8 mouse cellular contexts compared by ENCODE assay signal in the genomic region with DNA sequence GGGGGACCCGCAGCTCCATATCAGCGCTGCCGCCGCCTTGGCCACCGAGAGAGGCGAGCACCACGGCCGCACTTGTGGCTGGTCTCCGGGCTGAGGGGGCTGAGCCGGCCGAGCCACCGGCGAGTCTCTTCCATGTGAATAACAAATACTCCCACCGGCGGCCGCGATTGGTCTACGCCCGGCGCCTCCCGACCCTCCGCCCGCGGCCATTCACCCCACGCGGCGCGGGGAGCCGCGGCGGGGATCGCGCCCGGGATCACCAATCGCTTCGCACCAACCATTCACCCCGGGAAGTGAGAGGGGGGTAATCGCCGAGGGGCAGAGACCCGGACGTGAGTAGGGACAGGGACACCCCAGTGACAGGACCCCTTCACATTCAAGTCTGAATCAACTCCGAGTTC. TPM values are rescaled to one million over a fixed set of nuclear protein-coding genes. Genes with fewer than 3 reads are reported as not detected.
DNase-seq lines count a peak whose midpoint lies in the region; ATAC-seq lines count a peak whose summit lies in the region.

A gene (minus strand): TSS at position 178 of the 401 bp plus-strand sequence.

- DNase-seq in lung, postnatal 36 days: no peak
- peak; percentile 51 to 67 for DNase-seq in frontal cortex, postnatal 36 days (ENCODE audit: low spot score in 2 of 2)
- peak; percentile 8 for DNase-seq in kidney, postnatal 14 days
- DNase-seq in c-Kit-positive CD71-positive TER-119-positive erythroid progenitor cells, embryonic 14.5 days (ENCODE audit: low spot score): no peak

- peaks cover 46% of the 10 kb centered on the region for H3K27me3 ChIP-seq in lung, embryonic 16.5 days (ENCODE audit: control insufficient read depth, insufficient read depth, low read depth, low read length)
- peaks cover 35% of the 10 kb centered on the region for H3K27me3 ChIP-seq in stomach, embryonic 15.5 days (replicated peaks)

- H3K4me2 ChIP-seq in lung, embryonic 16.5 days (ENCODE audit: low read depth, low read length): peak within 1 kb of the TSS; percentile 90
- peak within 1 kb of the TSS; percentile 98 for H3K4me2 ChIP-seq in stomach, embryonic 15.5 days

- ATAC-seq in lung, embryonic 16.5 days (ENCODE audit: low read depth): no peak; the same call in 1 of the 2 replicates
- 0 out of 2 replicates have a peak, but pooled peaks have one; percentile 2 for ATAC-seq in megakaryocyte, adult 5-6 weeks (ENCODE audit: poor library complexity, severe bottlenecking)
- ATAC-seq in stomach, embryonic 15.5 days (ENCODE audit: insufficient read depth, low FRiP score, low read depth): no peak

- H3K4me1 ChIP-seq in lung, embryonic 16.5 days (replicated peaks; ENCODE audit: control insufficient read depth, insufficient read depth, low read length): peaks cover 9% of the 10 kb centered on the region
- H3K4me1 ChIP-seq in brown adipose tissue, adult 24 weeks (ENCODE audit: control insufficient read depth, insufficient read depth, insufficient read length, low read length): no peaks in the 10 kb centered on the region
- peaks cover 16% of the 10 kb centered on the region for H3K4me1 ChIP-seq in stomach, embryonic 15.5 days

- under 1% methylated on average over 40 of the region's 42 CpGs for WGBS in lung, embryonic 16.5 days
- WGBS in stomach, embryonic 15.5 days: under 1% methylated on average over 42 of the region's 42 CpGs

- peak within 1 kb of the TSS; percentile 46; the same call in 1 of the 2 replicates for H3K9ac ChIP-seq in lung, embryonic 16.5 days (ENCODE audit: low read length)
- 0 out of 2 replicates have a peak within 1 kb of the TSS, but pooled peaks have one; percentile 2 for H3K9ac ChIP-seq in stomach, embryonic 15.5 days

- no peak within 1 kb of the TSS for H3K27ac ChIP-seq in lung, embryonic 16.5 days (ENCODE audit: low read length)
- no peak within 1 kb of the TSS for H3K27ac ChIP-seq in brown adipose tissue, adult 24 weeks (replicated peaks; ENCODE audit: low read depth, low read length)
- no peak within 1 kb of the TSS for H3K27ac ChIP-seq in stomach, embryonic 15.5 days

- no peaks in the 10 kb centered on the region for H3K9me3 ChIP-seq in lung, embryonic 16.5 days (ENCODE audit: control insufficient read depth, low read length)
- no peaks in the 10 kb centered on the region for H3K9me3 ChIP-seq in stomach, embryonic 15.5 days

- peak within 1 kb of the TSS; percentile 49 for H3K4me3 ChIP-seq in lung, embryonic 16.5 days (ENCODE audit: low read length)
- peak within 1 kb of the TSS; percentile 49 for H3K4me3 ChIP-seq in brown adipose tissue, adult 24 weeks (ENCODE audit: insufficient read depth, low read depth, low read length)
- peak within 1 kb of the TSS; percentile 51 for H3K4me3 ChIP-seq in stomach, embryonic 15.5 days (replicated peaks)

- H3K36me3 ChIP-seq in lung, embryonic 16.5 days (ENCODE audit: control insufficient read depth, insufficient read depth, low read length): no peaks in the 10 kb centered on the region
- H3K36me3 ChIP-seq in stomach, embryonic 15.5 days: no peaks in the 10 kb centered on the region

RNA-seq across cellular contexts. Expression of the gene that starts here (rescaled TPM):
- polyA plus RNA-seq in lung, embryonic 16.5 days (2015; fragmentation: Nextera tagmentation; extraction: Ambion mirVana): 0.04 and 0.18 TPM in 2 replicates
- polyA plus RNA-seq in brown adipose tissue, adult 24 weeks (2012; ENCODE audit: insufficient read depth, insufficient read length, missing spikeins): not detected in 2 replicates
- 0.04 TPM in 1 of 2 replicates, not detected in the other for total RNA-seq in megakaryocyte, adult 5-6 weeks (2015)
- total RNA-seq in megakaryocyte, adult 5-6 weeks (2017): not detected in 2 replicates
- 1.6 TPM in 2 replicates for polyA plus RNA-seq in stomach, embryonic 15.5 days (2015; fragmentation: Nextera tagmentation; extraction: Ambion mirVana)

Comparison
In these comparisons a context has a peak if more than half of its experiments do, and no peak if none do; other contexts are left out.
1. Peak in ATAC-seq in megakaryocyte, adult 5-6 weeks; RNA of the gene not detected or under 1 TPM.
2. DNase-seq: peak in frontal cortex, postnatal 36 days (2 of 2) and kidney, postnatal 14 days (single experiment); none in lung, postnatal 36 days (single experiment) and c-Kit-positive CD71-positive TER-119-positive erythroid progenitor cells, embryonic 14.5 days (single experiment).
3. Peak in every context shown above with its lines, with median percentiles within 50 percentile points of each other: H3K4me3 ChIP-seq.